Mouse (Mus musculus) layer of hippocampus, adult 11-12 months (tissue): Measurements from ENCODE around the gene Limk2.

Source experiments
- DNase-seq: peaks from one replicate; pipeline ENCODE4 v3.0.0; 2022; ENCODE audit warnings: low spot score

Limk2 gene

GRCm38 (mm10) chr11:3408997-3409732 lies at the start of gene Limk2:
TSS of gene Limk2 (minus strand) at chr11:3409189.
- DNase-seq = peak; percentile 88

GRCm38 (mm10) chr11:3458428-3459104 lies 49.6 kb upstream of the Limk2 start:
- no peak for DNase-seq

DNA sequence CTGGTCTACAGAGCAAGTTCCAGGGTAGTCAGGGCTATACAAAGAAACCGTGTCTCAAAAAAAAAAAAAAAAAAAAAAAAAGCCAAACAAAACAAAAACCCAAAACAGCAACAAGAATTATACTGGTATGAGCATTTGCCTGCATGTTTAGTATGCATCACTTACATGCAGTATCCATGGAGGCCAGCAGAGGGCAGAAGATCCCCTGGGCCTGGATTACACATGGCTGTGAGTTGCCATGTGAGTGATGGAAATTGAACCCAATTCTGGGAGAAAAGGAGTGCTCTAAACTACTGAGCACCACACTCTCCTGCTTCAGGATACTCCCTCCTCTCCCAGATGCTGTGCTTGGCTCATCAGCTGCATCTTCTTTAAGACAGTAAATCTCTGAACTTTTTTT lies 47.4 kb upstream of the Limk2 start:
- DNase-seq = peak; percentile 83

GRCm38 (mm10) chr11:3454506-3454905 lies 45.5 kb upstream of the Limk2 start:
- no peak for DNase-seq

- DNase-seq = no peak
Observed at GRCm38 (mm10) chr11:3453467-3453866, 44.5 kb upstream of the Limk2 start.

DNA sequence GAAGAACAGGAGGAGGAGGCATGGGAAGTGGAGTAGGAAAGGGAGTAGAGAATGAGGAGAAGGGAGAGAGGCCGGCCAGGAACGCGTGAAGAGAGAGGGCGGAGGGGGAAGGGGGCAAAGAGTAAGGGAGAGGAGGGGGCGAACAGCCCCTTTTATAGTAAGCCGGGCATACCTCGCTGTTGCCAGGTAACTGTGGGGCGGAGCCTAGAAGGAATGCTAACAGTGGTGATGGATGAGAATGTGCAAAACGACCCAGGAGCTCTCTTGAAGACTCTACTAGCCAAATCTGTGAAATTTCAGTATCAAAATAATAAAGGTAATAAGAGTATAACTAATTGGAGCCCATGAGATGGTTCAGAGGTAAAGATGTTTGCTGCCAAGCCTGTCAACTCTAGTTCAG lies 43.8 kb upstream of the Limk2 start:
- peak; percentile 31 for DNase-seq

DNA sequence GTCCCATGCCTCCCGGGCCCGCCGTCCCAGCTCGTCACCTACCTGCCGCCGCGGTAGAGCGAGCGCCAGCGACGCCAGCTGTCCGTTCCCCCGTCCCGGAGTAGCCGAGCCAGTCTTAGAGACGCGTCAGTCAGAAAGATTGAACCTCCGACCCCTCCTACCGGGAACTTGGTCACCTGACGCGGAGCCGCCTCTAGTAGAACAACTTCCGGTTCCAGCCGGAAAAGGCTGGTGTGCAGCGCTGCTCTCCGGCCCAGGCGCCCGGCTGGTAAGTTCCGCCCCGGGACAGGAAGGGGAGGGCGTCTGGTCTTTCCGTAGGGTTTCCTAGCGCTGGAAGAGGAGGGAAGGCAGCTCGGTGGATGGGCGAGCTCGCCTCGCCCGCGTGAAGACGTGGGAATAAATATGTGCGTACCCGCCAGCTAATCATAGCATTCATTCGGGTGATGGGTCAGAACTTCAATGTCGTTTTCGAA lies 43.2 kb upstream of the Limk2 start, which contains the start of gene Rnf185:
Gene Rnf185, minus strand, starts transcription at position 197 of the 473 bp plus-strand sequence.
- peak; percentile 93 for DNase-seq

GRCm38 (mm10) chr11:3451701-3452163 lies 42.7 kb upstream of the Limk2 start:
- DNase-seq = peak; percentile 58

GRCm38 (mm10) chr11:3444875-3445274 lies 35.9 kb upstream of the Limk2 start:
- no peak for DNase-seq

GRCm38 (mm10) chr11:3443091-3443490 lies 34.1 kb upstream of the Limk2 start:
- no peak for DNase-seq

- DNase-seq = no peak
Observed at GRCm38 (mm10) chr11:3442677-3443076, 33.7 kb upstream of the Limk2 start.

DNA sequence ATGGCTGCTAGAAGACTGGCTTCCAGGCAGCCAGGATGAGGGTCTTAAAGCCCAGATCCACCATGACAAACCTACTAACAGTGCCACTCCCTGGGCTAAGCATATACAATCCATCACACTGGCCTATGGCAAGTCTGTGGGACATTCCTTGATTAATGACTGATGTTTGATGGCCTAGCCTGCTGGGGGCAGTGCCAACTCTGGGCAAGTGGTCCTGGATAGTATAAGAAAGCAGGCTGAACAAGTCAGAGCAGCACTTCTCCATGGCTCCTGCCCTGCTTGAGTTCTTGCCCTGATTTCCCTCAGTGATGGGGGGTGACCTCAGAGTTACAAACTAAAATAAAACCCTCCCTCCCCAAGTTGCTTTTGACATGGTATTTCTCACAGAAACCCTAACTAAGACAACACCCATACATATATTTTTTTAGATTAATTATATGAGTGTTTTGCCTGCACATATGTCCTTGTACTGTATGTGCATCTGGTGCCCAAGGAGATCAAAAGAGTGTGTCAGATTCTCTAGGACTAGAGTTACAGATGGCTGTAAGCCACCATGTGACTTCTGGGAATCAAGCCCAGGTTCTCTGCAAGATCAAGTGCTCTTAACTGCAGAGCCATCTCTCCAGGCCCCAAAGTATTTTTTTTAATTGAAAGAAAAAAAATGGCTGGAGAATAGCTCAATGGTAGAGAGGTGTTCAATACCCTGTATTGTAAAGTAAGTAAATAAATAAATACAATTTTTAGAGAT lies 32.9 kb upstream of the Limk2 start:
- no peak for DNase-seq

DNA sequence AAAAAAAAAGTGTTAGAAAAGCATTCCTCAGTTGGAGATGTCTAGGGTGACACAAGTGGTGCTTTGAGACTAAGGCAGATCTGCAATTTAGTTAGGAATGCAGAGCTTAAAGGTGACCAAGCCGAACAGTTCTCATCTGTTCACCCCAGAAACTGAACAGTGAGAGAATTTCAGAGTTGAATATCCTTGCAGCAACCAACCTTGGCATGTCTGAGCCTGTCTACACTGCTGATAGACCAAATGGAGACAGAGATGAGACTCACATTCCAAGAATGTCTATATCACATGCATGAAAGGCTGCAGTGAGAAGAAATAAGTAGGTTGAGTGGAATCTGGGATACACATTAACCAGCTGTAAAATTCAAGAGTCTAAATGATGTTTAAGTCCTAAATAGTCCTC lies 28.6 kb upstream of the Limk2 start:
- no peak for DNase-seq

- DNase-seq = no peak
Observed at GRCm38 (mm10) chr11:3433809-3434208, 24.8 kb upstream of the Limk2 start.

DNA sequence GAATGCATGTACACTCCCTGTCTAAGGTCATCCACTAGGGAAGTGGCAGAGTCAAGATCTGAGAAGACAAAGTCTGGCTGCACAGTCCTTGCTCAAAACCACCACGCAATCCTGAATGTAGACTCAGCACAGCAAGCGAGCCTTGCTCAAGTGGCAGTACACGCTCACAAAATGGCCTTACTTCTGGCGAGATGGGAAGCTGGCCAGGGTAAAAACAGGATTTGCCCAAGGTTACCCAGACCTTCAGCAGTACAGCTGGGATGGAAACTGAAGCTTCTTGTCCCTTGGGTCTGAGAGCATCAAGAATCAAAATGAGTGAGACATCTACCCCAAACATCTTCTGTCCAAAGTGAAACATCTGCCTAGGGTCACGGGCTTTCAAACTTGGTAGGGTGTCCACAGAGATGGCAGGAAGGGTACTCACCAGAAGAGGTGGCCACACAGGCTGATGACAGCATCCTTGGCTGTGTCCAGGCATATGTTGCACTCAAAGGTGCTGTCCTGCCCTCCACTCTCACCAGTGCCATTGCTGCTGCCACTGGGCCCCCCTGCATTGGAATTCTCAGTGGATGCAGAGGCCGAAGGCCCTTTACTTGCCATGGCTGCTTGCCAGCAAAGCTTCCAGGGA lies 23.1 kb upstream of the Limk2 start:
- no peak for DNase-seq

- no peak for DNase-seq
Observed at GRCm38 (mm10) chr11:3431515-3431914, 22.5 kb upstream of the Limk2 start.

DNA sequence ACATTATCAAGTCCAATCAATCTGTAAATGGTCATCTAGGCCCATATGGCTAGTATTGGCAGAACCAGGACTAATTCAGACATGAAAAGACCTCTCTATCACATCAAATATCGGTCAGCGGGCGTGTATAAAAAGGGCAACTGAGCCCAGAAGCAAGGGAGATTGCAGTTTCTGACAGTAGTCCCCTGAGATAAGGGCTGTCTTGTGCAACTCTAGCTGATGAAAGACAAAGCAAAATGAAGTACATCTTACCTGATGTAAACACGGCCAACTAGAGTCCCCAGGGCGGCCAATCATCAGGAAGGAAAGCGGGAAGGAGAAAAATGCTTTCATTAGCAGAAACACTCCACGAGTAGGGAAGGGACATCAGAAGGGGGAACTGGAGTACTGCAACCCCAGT lies 19.6 kb upstream of the Limk2 start:
- no peak for DNase-seq

DNA sequence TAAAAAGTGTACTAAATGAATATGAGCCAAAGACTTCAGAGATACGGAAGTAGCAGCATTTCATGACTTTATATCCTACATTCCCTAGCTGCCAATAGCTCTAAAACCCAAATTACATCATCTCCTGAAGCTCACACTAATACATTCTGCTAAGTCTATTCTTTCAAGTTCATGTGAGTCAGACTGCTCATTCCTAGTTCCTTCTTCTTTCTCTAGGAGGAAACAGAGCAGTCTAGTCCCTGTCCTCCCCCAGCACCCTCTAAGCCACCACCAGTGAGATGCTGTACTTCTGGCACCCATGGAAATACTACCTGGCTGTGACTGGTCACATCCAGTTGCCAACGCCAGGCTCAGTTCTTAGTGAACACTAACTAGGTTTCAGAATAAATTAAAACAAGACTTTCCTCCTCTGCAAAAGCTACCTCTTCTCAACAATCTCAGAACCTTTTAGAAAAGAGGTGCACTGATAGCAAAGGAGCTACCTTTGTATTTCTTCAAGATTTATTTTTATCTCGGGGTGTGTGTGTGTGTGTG lies 18.8 kb upstream of the Limk2 start:
- DNase-seq = no peak

- DNase-seq = no peak
Observed at GRCm38 (mm10) chr11:3422242-3422641, 13.3 kb upstream of the Limk2 start.

DNA sequence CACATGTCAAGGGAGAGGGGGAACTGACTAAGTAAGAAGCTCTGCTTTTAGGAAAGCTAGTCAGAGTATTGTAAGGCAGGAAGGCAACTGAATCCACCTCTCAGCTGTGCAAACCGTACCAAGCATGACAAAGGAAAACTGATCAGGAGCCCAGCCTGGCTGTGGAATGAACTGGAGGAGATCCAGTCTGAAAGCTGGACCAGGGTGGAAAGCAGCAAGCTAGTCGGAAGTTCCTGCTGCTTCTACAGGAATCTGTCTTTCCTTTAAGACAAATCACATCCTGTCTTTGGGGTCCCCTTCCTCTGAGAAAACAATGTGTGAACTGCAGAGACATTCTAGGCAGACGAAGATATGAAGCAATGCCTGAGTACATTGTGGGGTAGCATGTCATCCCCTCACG lies 9.8 kb upstream of the Limk2 start:
- no peak for DNase-seq

GRCm38 (mm10) chr11:3417795-3418194 lies 8.8 kb upstream of the Limk2 start:
- DNase-seq = no peak

GRCm38 (mm10) chr11:3416399-3416798 lies 7.4 kb upstream of the Limk2 start:
- DNase-seq = no peak
